In genomic region chr10:68324061-68324460, GRCm38 (mm10) we compare ENCODE assay signal across 12 mouse cellular contexts. TPM values are rescaled to one million over a fixed set of nuclear protein-coding genes. Genes with fewer than 3 reads are reported as not detected.
A peak's percentile ranks its signal among the peaks of the same experiment; 100 is the strongest.
DNase-seq lines count a peak whose midpoint lies in the region; TF ChIP-seq lines count a peak whose summit lies in the region.
"Had no signal": no experiment of that assay in that cellular context is flagged by ENCODE, and none has a peak within 500 bp of the region (broad histone marks: within the 10 kb centered on the region; RNA-seq: fewer than 3 reads in every experiment).

No protein-coding gene starts in this region.

- DNase-seq in gastrocnemius, adult 2 months: no peak
- DNase-seq in gastrocnemius, postnatal 10 days: no peak
- DNase-seq in left cerebral cortex, adult 11 months (ENCODE audit: low spot score): peak; percentile 5
- DNase-seq in left cerebral cortex, postnatal 36 days (ENCODE audit: low spot score in 2 of 2): no peak
- DNase-seq in brain, adult 2 months (ENCODE audit: low read depth, low spot score): peak; percentile 81
- peak; percentile 15 to 23 for DNase-seq in left cerebral cortex, adult 9 months (ENCODE audit: low spot score in 2 of 2)
- DNase-seq in kidney, adult 11 months: no peak
- no peak for DNase-seq in cerebellum, postnatal 25 days
- DNase-seq: cerebellum, adult 9-10 months; thymus, postnatal 25 days had no signal

- peak overlapping the region; percentile 8 for H3K4me3 ChIP-seq in gastrocnemius, adult 2 months
- H3K4me3 ChIP-seq: intestine, embryonic 15.5 days; neural tube, embryonic 12.5 days had no signal

- H3K27ac ChIP-seq in gastrocnemius, adult 2 months: no peak overlapping the region
- H3K27ac ChIP-seq: intestine, embryonic 15.5 days; neural tube, embryonic 12.5 days had no signal

- TF ChIP-seq CTCF in gastrocnemius, adult 2 months (IDR thresholded peaks at IDR 0.05): no peak

- intact Hi-C loops in gastrocnemius, adult 2 months (cut with DNase I): no loop called here
- intact Hi-C loops in left cerebral cortex, postnatal 36 days (cut with DNase I): no loop called here

RNA-seq across cellular contexts. Expression of gene Arid5b, which starts 45.5 kb away (rescaled TPM):
- total RNA-seq in gastrocnemius, adult 2 months (2021): 10 to 100 TPM in 1 of 2 experiments, 1 to 10 TPM in 1; 8.3 to 16.9 TPM
- 10 to 100 TPM; 24.8 to 30.5 TPM for total RNA-seq in gastrocnemius, postnatal 10 days (2021)
- total RNA-seq in left cerebral cortex, postnatal 36 days (2021): 10 to 100 TPM; 27.8 to 34.3 TPM

Comparison
In these comparisons a context has a peak if more than half of its experiments do, and no peak if none do; other contexts are left out.
1. DNase-seq: peak in left cerebral cortex, adult 11 months (single experiment), brain, adult 2 months (single experiment) and left cerebral cortex, adult 9 months (2 of 2); none in gastrocnemius, adult 2 months (single experiment), gastrocnemius, postnatal 10 days (single experiment), left cerebral cortex, postnatal 36 days (0 of 2), kidney, adult 11 months (single experiment) and cerebellum, postnatal 25 days (0 of 2).